Mouse (Mus musculus) C2C12 (cell line): ENCODE data around the gene Selplg.

Source experiments
- CEBPB ChIP-seq: IDR thresholded peaks from one replicate; pipeline ENCODE4 v1.6.1; 2011; ENCODE audit warnings: low read depth, mild to moderate bottlenecking, control low read depth, moderate library complexity
- CTCF ChIP-seq: IDR thresholded peaks from one replicate; pipeline ENCODE4 v1.5.1; 2011; ENCODE audit not compliant: control insufficient read depth, insufficient read depth, insufficient read length
- FOSL1 ChIP-seq: IDR thresholded peaks from one replicate; pipeline ENCODE4 v1.8.0; 2011; ENCODE audit warnings: mild to moderate bottlenecking, low read length; ENCODE audit not compliant: poor library complexity, insufficient read depth, severe bottlenecking
- MAX ChIP-seq: IDR thresholded peaks from one replicate; pipeline ENCODE4 v1.6.1; 2011; ENCODE audit warnings: mild to moderate bottlenecking, control low read depth
- MYOG ChIP-seq: IDR thresholded peaks from one replicate; pipeline ENCODE4 v1.6.1; 2011; ENCODE audit not compliant: control insufficient read depth, insufficient read length; ENCODE audit errors: extremely low read depth
- USF1 ChIP-seq: IDR thresholded peaks from one replicate; pipeline ENCODE4 v1.6.1; 2011; ENCODE audit warnings: low read depth, mild to moderate bottlenecking, control low read depth, moderate library complexity

DNA sequence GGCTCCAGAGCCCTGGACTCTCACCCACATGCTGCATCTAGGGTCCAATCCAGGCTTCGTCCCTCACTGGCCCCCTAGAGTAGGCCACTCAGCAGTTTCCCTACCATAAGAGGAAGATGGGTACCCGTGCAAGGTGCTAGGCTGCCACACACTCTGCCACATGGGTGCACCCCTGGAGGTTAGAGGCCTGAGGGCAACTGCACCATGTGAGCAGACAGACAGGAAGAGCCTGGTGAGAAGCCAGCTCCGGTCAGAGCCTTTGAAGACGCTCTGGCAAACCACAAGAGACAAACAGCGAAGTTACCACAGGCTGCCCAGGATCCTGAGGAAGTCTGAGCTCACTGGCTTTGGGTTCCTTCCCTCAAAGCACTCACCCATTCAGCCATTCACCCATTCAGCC is 45.5 kb downstream of the Selplg start:
- TF ChIP-seq CTCF (no peak), CEBPB (no peak), MAX (no peak), USF1 (no peak), FOSL1 (no peak), MYOG (no peak)
